Mouse (Mus musculus) hindbrain, embryonic 10.5 days (tissue): ENCODE results near the gene Tprkb. TPM values are rescaled to one million over a fixed set of nuclear protein-coding genes. Genes with fewer than 3 reads are reported as not detected.
"Not testable (repeated sequence)": the region's sequence is repeated elsewhere in the genome, so short reads cannot be mapped to it uniquely, and the experiment has no call there.

Source experiments
- DNase-seq: peaks from one replicate; pipeline ENCODE4 v3.0.0-alpha.2; 2017; ENCODE audit warnings: low spot score
- H3K27ac ChIP-seq: fragments of 300-500 bp; sonication (generic); 2 replicates; pipeline ENCODE4 v1.5.1; 2016; ENCODE audit warnings: mild to moderate bottlenecking, moderate library complexity
- H3K27me3 ChIP-seq: fragments of 300-500 bp; sonication (generic); 2 replicates; pipeline ENCODE4 v1.6.1; 2016; ENCODE audit warnings: mild to moderate bottlenecking; ENCODE audit not compliant: poor library complexity, insufficient read depth, severe bottlenecking
- H3K36me3 ChIP-seq: fragments of 300-500 bp; sonication (generic); 2 replicates; pipeline ENCODE4 v1.6.1; 2016; ENCODE audit warnings: mild to moderate bottlenecking, moderate library complexity
- H3K4me1 ChIP-seq: fragments of 300-500 bp; sonication (generic); replicated peaks from 2 replicates; pipeline ENCODE4 v1.6.1; 2016; ENCODE audit warnings: mild to moderate bottlenecking
- H3K4me3 ChIP-seq: fragments of 300-500 bp; sonication (generic); 2 replicates; pipeline ENCODE4 v1.5.1; 2016; ENCODE audit warnings: mild to moderate bottlenecking, moderate library complexity
- H3K9me3 ChIP-seq: fragments of 300-500 bp; sonication (generic); 2 replicates; pipeline ENCODE4 v1.6.1; 2016; ENCODE audit warnings: mild to moderate bottlenecking, moderate library complexity
- WGBS: fragments of 180-500 bp; shearing (Covaris S2); methylation state at CpG from one replicate; pipeline ENCODE4 v1.1.7; 2016; 5-methylcytosine and 5-hydroxymethylcytosine counted together
- polyA plus RNA-seq: library from polyadenylated mRNA; unstranded; fragments of >200 nt; fragmentation: Nextera tagmentation; extraction: Ambion mirVana; gene quantifications from 2 replicates; pipeline ENCODE4 v1.2.1, GENCODE M21; 2016

The Tprkb gene
- polyA plus RNA-seq, result 33.4 and 35.2 TPM in 2 replicates

DNA sequence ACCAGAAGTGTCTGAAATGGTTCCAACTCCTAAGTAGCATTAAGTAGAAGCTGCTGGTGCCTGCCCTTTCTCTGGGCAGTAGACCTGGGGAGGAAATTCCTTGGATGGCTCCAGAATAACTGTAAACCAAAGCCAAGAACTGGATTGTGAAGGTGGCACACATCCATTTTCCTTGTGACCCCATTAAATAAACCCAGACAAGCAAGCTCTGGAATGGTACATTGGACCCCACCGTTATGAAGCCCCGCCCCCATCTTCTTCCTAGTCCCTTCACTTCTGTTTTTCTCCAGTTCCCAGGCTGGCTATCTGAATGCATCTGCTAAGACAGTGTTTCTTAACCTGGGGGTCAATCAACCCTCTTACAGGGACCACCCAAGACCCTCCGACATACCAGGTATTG lies at the start of gene Tprkb:
TSS of gene Tprkb (plus strand) at position 279 of the 400 bp plus-strand sequence.
- Histone ChIP-seq H3K9me3 (no peaks in the 10 kb centered on the region), H3K4me1 (peaks cover 16% of the 10 kb centered on the region), H3K36me3 (no peaks in the 10 kb centered on the region), H3K4me3 (no peak within 1 kb of the TSS), H3K27me3 (no peaks in the 10 kb centered on the region), H3K27ac (no peak within 1 kb of the TSS)
- no peak for DNase-seq
- 86% methylated on average over 3 of the region's 3 CpGs for WGBS

DNA sequence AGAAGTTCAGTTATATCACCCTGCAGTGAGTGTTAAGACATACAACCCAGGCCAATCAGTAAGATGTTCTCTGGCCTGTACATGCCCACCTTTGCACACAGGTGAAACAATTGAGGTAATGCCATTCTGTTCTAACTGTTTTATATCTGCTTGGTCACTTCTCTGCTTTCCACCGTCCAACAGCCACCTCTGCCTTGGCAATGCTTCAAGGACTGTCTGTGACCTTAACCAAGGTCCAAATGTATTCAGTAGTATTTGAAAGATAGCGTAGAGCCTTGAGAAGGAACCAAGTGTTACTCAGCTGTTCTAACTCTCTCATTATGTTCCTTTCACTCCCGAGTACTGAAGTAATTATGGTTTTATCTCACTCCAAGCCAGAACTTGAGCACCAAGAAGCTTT lies 49.1 kb upstream of the Tprkb start:
- H3K4me3 ChIP-seq, result no peak overlapping the region
- 0 out of 2 replicates have a peak, but pooled peaks cover 2% of the 10 kb centered on the region for H3K4me1 ChIP-seq
- H3K9me3 ChIP-seq, result no peaks in the 10 kb centered on the region
- 89% methylated on average over 3 of the region's 3 CpGs for WGBS
- no peak overlapping the region for H3K27ac ChIP-seq
- DNase-seq, result no peak
- H3K27me3 ChIP-seq, result no peaks in the 10 kb centered on the region
- no peaks in the 10 kb centered on the region for H3K36me3 ChIP-seq

DNA sequence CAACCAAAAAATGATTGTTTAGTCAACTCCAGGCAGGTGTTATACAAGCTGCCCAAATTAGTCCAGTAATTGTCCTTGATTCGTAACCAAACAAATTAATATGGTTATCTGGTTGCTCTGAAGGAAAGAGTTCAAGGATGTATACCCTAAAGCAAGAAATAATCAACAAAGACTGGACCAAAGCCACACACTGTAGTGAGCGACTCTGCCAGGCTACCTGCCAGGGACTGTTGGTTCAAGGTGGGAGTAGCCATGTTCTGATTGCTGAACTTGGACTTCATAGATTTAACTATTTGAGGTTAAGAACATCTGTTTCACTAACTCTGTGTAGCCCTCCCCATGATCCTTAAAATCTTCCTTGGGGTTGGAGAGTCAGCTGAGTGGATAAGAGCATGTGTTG lies 48.5 kb upstream of the Tprkb start:
- no peak for DNase-seq
- no peaks in the 10 kb centered on the region for H3K27me3 ChIP-seq
- 90% methylated on average over 2 of the region's 2 CpGs for WGBS
- H3K9me3 ChIP-seq, result no peaks in the 10 kb centered on the region
- H3K4me1 ChIP-seq, result 0 out of 2 replicates have a peak, but pooled peaks cover 2% of the 10 kb centered on the region
- no peak overlapping the region for H3K4me3 ChIP-seq
- no peak overlapping the region for H3K27ac ChIP-seq
- H3K36me3 ChIP-seq, result no peaks in the 10 kb centered on the region

DNA sequence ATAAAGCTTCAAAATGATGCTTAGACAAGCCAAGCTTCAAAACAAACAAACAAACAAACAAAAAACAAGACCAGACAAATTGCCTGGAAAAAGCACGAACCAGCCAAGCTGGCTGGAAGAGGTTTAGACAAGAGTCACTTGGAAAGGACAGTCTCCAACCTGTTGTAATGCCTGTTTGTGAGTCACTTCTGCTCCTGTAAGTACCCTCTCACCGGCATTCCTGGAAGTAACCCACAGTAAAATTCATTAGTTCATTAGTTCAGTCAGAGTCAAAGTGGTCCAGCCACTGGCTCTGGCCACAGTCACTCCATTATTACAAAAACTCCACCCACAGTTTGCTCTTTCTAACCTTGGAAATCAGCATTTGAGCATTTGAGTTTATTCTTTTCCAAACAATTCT lies 47.8 kb upstream of the Tprkb start:
- Histone ChIP-seq H3K27me3 (no peaks in the 10 kb centered on the region), H3K9me3 (no peaks in the 10 kb centered on the region), H3K4me3 (no peak overlapping the region), H3K4me1 (0 out of 2 replicates have a peak, but pooled peaks cover 2% of the 10 kb centered on the region), H3K36me3 (no peaks in the 10 kb centered on the region), H3K27ac (no peak overlapping the region)
- 90% methylated on average over 2 of the region's 2 CpGs for WGBS
- DNase-seq, result no peak

DNA sequence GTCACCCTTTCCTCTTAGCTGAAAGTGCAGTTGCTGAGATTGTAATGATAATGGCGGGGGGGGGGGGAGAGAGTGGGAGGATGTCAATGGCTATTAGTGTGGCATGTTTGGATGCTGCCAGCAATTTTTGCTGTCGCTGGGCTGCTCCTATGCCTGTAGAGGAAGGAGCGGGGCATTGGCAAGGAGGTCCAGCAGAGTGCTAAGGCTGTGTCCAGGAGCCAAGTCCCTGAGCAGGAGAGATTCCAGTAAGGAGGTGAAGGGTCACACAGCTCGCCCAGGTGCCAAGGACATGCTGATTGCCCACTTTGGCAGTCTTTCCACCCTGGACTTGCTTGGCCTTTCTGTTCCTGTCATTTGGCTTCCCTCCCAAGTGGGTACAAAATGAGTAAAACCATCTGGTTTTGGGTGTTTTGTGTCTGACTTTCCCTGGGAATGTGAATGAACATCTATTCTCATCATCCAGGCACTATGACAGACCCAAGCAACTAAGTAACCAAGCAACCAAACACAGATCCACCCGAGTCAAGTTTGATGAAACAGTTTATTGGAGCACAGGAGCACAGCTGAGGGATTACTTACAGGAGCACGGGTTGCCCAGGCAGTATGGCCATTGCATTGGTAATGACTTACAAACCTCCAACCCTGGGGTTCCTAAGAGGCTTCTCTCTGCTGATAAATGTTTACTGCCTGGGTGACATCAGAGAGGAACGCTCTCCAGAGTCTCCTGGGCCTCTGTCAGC lies 46.6 kb upstream of the Tprkb start:
- H3K9me3 ChIP-seq, H3K36me3 ChIP-seq, H3K4me3 ChIP-seq, H3K27ac ChIP-seq, H3K27me3 ChIP-seq, H3K4me1 ChIP-seq, DNase-seq: not testable (repeated sequence)
- 74% methylated on average over 6 of the region's 7 CpGs for WGBS

DNA sequence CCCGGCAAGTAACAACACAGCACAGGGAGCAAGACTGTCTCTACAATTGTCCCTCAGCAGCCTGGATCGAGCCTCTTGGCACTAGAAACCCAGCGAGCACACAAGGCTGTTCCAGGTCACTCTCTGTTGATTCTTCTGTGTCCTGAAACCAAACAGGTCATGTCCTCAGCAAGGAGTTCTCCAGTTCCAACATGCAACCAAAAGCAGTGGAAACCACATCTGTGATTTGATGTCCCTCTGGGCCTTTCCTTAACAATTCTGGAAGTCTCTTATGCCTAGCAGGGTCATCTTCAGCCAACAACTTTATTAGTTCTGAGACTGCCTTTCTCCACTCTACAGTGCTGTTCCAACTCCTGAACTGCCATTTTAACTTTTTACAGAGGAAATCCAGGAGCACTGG lies 45.5 kb upstream of the Tprkb start:
- not testable (repeated sequence) for H3K27ac ChIP-seq, H3K9me3 ChIP-seq, H3K27me3 ChIP-seq, H3K4me3 ChIP-seq, H3K4me1 ChIP-seq, H3K36me3 ChIP-seq, DNase-seq
- 85% methylated on average over 3 of the region's 3 CpGs for WGBS

DNA sequence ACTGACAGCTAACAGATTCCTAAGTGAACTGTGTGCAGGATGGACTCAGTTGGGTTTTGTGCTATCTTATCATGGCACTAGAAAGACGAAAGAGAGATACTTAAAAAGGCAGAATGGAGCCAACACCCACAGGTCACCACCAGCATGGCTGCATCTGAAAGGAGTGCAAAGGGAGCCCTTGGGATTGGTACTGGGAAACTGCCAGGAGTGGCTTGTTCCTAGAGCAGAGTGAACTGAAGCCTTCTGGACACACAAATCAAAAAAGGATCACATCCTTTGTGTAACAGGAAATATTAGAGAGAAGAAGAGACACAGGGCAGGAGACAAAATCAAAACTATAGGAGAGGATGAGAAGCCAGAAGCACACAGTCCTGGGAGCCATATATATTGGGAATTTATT lies 44.7 kb upstream of the Tprkb start:
- not testable (repeated sequence) for H3K27me3 ChIP-seq, H3K27ac ChIP-seq, H3K4me1 ChIP-seq, H3K4me3 ChIP-seq, DNase-seq, H3K9me3 ChIP-seq, H3K36me3 ChIP-seq
- 72% methylated on average over 1 of the region's 1 CpGs for WGBS

DNA sequence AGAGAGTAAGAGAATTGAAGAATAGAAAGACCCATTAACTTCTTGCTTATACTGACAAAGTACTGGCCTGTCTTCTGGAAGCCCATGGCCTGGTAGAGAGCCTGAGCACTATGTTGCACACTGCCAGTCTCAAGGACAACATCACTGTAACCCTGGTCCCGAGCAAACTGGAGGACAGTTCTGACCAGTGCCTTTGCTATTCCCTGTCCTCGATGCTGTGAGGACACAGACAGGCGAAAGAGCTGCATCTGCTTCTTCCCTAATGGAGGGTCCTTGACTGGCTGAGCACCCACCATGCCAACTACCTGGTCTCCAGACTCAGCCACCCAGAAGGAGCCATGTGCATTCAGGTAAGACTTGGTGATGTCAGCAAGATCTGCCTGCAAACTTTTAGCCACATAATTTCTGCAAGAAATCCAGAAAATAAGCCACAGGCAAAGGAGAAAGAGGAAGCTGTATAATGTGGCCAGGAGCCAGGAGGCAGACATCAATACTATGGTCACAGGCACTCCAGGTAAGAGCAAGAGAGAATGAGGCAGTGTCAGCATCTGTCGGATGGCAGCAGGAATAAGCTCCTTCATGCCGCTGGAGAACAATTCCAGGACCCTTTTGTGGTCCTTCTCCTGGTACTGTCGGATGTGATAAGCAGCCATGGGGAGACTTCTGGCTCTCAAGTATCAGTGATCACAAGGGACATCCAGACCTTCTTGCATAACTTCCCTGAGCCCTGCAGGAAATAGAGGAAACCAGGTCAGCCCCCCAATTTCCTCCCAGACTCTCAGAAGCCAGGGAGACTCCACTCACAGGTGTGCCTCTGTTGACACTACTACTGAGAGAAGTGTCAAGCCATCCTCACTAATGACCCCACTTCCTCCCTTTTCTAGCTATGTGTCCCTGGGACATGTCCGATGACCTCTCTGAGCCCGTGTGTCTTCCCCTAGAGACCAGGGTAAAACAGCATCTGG lies 43.7 kb upstream of the Tprkb start:
- Histone ChIP-seq H3K27me3 (no peaks in the 10 kb centered on the region), H3K4me1 (0 out of 2 replicates have a peak, but pooled peaks cover 2% of the 10 kb centered on the region), H3K4me3 (no peak overlapping the region), H3K27ac (no peak overlapping the region), H3K9me3 (no peaks in the 10 kb centered on the region), H3K36me3 (no peaks in the 10 kb centered on the region)
- WGBS, result 80% methylated on average over 8 of the region's 8 CpGs
- no peak for DNase-seq

DNA sequence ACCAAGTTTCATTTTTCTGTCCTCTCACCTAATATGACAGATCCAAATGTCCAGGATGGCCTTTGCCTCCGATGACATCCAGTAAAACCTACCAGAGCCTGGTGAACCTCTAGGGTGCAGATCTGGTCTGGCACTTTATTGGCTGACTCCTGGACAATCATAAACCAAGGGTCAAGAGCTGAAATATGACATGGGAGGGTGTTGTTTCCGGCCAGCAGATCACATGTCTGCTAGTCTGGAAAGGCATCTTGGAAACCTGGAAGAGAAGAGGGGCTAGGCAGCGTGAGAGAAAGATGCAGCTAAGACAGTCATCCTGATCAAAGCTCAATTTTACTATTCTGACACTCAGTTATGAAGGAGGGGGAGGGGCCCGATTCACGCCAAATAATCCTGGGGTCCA lies 42.7 kb upstream of the Tprkb start, which contains the start of gene Nat8f2:
TSS of gene Nat8f2 (minus strand) at position 153 of the 400 bp plus-strand sequence.
- not testable (repeated sequence) for H3K4me1 ChIP-seq, H3K9me3 ChIP-seq, DNase-seq, H3K27ac ChIP-seq, H3K27me3 ChIP-seq, H3K36me3 ChIP-seq, H3K4me3 ChIP-seq
- WGBS, result 87% methylated on average over 5 of the region's 5 CpGs

DNA sequence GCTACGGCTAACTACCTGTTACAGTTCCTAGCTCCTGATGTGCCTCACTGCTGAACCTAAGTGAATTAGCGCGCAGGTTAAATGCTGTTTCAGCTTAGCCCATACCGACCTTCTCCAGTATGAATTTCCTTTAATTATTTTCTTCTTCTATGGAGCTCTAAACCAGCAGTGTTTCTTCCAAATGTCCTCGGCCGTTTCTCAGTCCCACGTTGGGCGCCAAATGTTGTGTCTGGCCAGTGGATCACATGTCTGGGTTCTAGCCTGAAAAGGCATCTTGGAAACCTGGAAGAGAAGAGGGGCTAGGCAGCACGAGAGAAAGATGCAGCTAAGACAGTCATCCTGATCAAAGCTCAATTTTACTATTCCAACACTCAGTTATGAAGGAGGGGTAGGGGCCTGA lies 28.4 kb upstream of the Tprkb start:
- WGBS, result 91% methylated on average over 9 of the region's 9 CpGs
- not testable (repeated sequence) for H3K4me1 ChIP-seq, H3K27me3 ChIP-seq, H3K36me3 ChIP-seq, DNase-seq, H3K4me3 ChIP-seq, H3K27ac ChIP-seq
- H3K9me3 ChIP-seq, result peaks cover 21% of the 10 kb centered on the region

DNA sequence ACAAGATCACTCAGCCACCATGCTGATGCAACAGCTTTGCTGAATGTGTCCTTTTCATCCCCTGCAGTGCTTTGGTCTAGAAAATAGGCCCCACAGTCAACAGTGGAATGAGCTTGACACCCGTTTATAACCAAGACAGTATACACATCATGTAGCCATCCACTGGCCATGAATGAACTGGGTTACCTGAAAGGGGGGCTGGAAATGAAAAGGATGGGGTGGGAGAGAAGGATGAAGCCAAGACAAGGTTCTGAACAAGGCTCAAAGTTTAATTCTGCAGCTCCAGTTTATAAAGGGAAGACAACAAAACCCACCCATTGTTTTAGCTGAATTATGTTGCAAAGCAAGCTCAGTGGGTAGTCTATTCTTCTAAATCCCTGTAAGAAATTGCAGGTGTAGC lies 27.4 kb upstream of the Tprkb start:
- no peak overlapping the region for H3K27ac ChIP-seq
- WGBS, result 82% methylated on average over 1 of the region's 1 CpGs
- H3K4me3 ChIP-seq, result no peak overlapping the region
- peaks cover 21% of the 10 kb centered on the region for H3K9me3 ChIP-seq
- no peaks in the 10 kb centered on the region for H3K36me3 ChIP-seq
- no peaks in the 10 kb centered on the region for H3K27me3 ChIP-seq
- DNase-seq, result no peak
- H3K4me1 ChIP-seq, result no peaks in the 10 kb centered on the region

DNA sequence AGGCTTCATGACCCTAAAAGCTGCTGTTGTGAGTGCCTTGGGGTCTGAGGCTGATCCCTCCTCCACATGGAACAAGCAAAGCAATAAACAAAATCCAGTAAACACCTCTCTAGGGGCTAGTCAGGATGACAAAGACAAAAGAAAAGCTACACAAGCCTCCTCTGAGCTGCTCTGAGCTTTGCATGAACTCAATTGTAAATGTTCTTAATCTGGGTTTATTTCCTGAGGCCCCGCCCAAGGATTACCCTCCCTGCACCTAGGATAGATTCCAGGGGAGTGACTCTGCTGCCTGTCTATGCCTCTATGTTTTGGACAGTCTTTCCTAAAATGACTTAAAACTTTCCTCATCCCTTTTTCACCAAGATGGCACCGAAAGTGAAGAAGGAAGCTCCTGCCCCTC lies 22.7 kb upstream of the Tprkb start:
- Histone ChIP-seq H3K4me1 (no peaks in the 10 kb centered on the region), H3K4me3 (no peak overlapping the region), H3K27ac (no peak overlapping the region), H3K36me3 (no peaks in the 10 kb centered on the region), H3K9me3 (peaks cover 27% of the 10 kb centered on the region), H3K27me3 (no peaks in the 10 kb centered on the region)
- 88% methylated on average over 2 of the region's 2 CpGs for WGBS
- no peak for DNase-seq

DNA sequence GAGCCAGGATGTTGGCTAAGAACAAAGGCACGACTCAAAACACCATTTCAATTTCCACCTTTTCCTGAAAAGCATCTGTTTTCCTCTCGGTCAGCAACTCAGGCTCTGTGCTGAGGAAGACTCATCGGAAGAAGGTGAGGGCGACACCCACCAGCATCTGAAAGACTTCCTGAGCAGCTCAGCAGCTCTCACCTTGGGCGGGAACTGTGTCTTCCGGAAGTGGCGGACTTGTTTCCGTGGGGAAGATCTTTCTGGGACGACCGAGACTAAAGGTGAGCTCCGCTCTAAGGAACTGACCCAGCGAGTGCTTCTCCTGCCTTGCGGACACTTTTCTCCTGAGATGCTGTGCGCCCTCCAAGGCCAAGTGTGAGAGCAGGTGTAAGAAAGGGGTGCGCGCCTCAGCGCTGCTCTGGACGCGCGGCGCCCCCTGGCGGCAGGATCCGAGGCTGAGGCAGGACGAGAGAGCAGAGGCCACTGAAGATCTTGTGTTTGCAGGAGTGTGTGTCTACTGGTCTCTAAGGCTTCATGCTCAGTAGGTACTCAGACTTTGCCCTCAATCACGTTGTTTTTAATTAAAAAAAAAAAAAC lies 16.5 kb upstream of the Tprkb start:
- not testable (repeated sequence) for H3K27me3 ChIP-seq, H3K36me3 ChIP-seq, H3K4me3 ChIP-seq, H3K27ac ChIP-seq, DNase-seq, H3K4me1 ChIP-seq
- 68% methylated on average over 25 of the region's 25 CpGs for WGBS
- peaks cover 20% of the 10 kb centered on the region; the same call in 1 of the 2 replicates for H3K9me3 ChIP-seq
